Mouse (Mus musculus): ENCODE data around the gene Macrod1. TPM values are rescaled to one million over a fixed set of nuclear protein-coding genes. Genes with fewer than 3 reads are reported as not detected.
A peak's percentile ranks its signal among the peaks of the same experiment; 100 is the strongest.

Macrod1 gene
- total RNA-seq, 2 experiments from 2014 or later = 261 to 294 TPM

GRCm38 (mm10) chr19:7178841-7179452, 122.3 kb downstream of the Macrod1 start:
- Histone ChIP-seq H3K27ac (peak overlapping the region; percentile 70), H3K4me3 (no peak overlapping the region)
- TF ChIP-seq CTCF (IDR thresholded peaks at IDR 0.05) = no peak
- DNase-seq = peak; percentile 59
- intact Hi-C loops (cut with DNase I) = no loop called here

- Histone ChIP-seq H3K27ac (peak overlapping the region; percentile 57), H3K4me3 (no peak overlapping the region)
- intact Hi-C loops (cut with DNase I) = loop anchor here (5.0 kb wide), 1 partner anchor 69 kb away; no protein-coding TSS in a partner anchor
- TF ChIP-seq CTCF (IDR thresholded peaks at IDR 0.05) = no peak
- peak; percentile 74 for DNase-seq
Observed at GRCm38 (mm10) chr19:7180756-7181405, 124.3 kb downstream of the Macrod1 start.

- DNase-seq = no peak
- no peak overlapping the region for H3K27ac ChIP-seq
- H3K4me3 ChIP-seq = no peak overlapping the region
- intact Hi-C loops (cut with DNase I) = loop anchor here (5.0 kb wide), 1 partner anchor 69 kb away; no protein-coding TSS in a partner anchor
- no peak for TF ChIP-seq CTCF (IDR thresholded peaks at IDR 0.05)
Observed at GRCm38 (mm10) chr19:7181496-7181895, 124.9 kb downstream of the Macrod1 start.

GRCm38 (mm10) chr19:7182273-7182949, 125.8 kb downstream of the Macrod1 start:
- DNase-seq = no peak
- intact Hi-C loops (cut with DNase I) = loop anchor here (5.0 kb wide), 1 partner anchor 70 kb away; no protein-coding TSS in a partner anchor
- H3K27ac ChIP-seq = no peak overlapping the region
- TF ChIP-seq CTCF (IDR thresholded peaks at IDR 0.05) = no peak
- 0 out of 2 replicates have a peak overlapping the region, but pooled peaks have one; percentile 2 for H3K4me3 ChIP-seq

- no peak overlapping the region for H3K27ac ChIP-seq
- DNase-seq = no peak
- TF ChIP-seq CTCF (IDR thresholded peaks at IDR 0.05) = no peak
- intact Hi-C loops (cut with DNase I) = loop anchor here (5.0 kb wide), 1 partner anchor 71 kb away; no protein-coding TSS in a partner anchor
- no peak overlapping the region for H3K4me3 ChIP-seq
Observed at GRCm38 (mm10) chr19:7183419-7183818, 126.8 kb downstream of the Macrod1 start.

GRCm38 (mm10) chr19:7185059-7185458, 128.4 kb downstream of the Macrod1 start:
- no peak for DNase-seq
- no peak overlapping the region for H3K27ac ChIP-seq
- intact Hi-C loops (cut with DNase I) = no loop called here
- no peak overlapping the region for H3K4me3 ChIP-seq
- TF ChIP-seq CTCF (IDR thresholded peaks at IDR 0.05) = no peak

GRCm38 (mm10) chr19:7185715-7186291, 129.2 kb downstream of the Macrod1 start:
- no peak for DNase-seq
- intact Hi-C loops (cut with DNase I) = no loop called here

GRCm38 (mm10) chr19:7187157-7187556, 130.5 kb downstream of the Macrod1 start:
- H3K4me3 ChIP-seq = no peak overlapping the region
- H3K27ac ChIP-seq = no peak overlapping the region
- intact Hi-C loops (cut with DNase I) = no loop called here
- TF ChIP-seq CTCF (IDR thresholded peaks at IDR 0.05) = no peak
- no peak for DNase-seq

More at GRCm38 (mm10) chr19:7185715-7186291, 129.2 kb downstream of the Macrod1 start:
- Histone ChIP-seq H3K27ac (no peak overlapping the region), H3K4me3 (no peak overlapping the region)
- TF ChIP-seq CTCF (IDR thresholded peaks at IDR 0.05) = no peak

- Histone ChIP-seq H3K27ac (no peak overlapping the region), H3K4me3 (no peak overlapping the region)
- no peak for TF ChIP-seq CTCF (IDR thresholded peaks at IDR 0.05)
- intact Hi-C loops (cut with DNase I) = no loop called here
- no peak for DNase-seq
Observed at GRCm38 (mm10) chr19:7189026-7189425, 132.4 kb downstream of the Macrod1 start.

GRCm38 (mm10) chr19:7190986-7191385, 134.4 kb downstream of the Macrod1 start:
- no peak for DNase-seq
- no peak overlapping the region for H3K4me3 ChIP-seq
- H3K27ac ChIP-seq = no peak overlapping the region
- TF ChIP-seq CTCF (IDR thresholded peaks at IDR 0.05) = no peak
- intact Hi-C loops (cut with DNase I) = no loop called here

GRCm38 (mm10) chr19:7191639-7192038, 135.0 kb downstream of the Macrod1 start:
- no peak for TF ChIP-seq CTCF (IDR thresholded peaks at IDR 0.05)
- no peak for DNase-seq
- Histone ChIP-seq H3K4me3 (no peak overlapping the region), H3K27ac (no peak overlapping the region)
- intact Hi-C loops (cut with DNase I) = no loop called here

- intact Hi-C loops (cut with DNase I) = no loop called here
- no peak for DNase-seq
- TF ChIP-seq CTCF (IDR thresholded peaks at IDR 0.05) = no peak
- Histone ChIP-seq H3K27ac (no peak overlapping the region), H3K4me3 (no peak overlapping the region)
Observed at GRCm38 (mm10) chr19:7192561-7192967, 136.0 kb downstream of the Macrod1 start.

All from gastrocnemius, adult 2 months (tissue).